Mouse (Mus musculus): ENCODE data around the gene Cntn4. TPM values are rescaled to one million over a fixed set of nuclear protein-coding genes. Genes with fewer than 3 reads are reported as not detected.

The Cntn4 gene
- polyA plus RNA-seq, 1 experiment from 2014 or later: 4.4 TPM

DNA sequence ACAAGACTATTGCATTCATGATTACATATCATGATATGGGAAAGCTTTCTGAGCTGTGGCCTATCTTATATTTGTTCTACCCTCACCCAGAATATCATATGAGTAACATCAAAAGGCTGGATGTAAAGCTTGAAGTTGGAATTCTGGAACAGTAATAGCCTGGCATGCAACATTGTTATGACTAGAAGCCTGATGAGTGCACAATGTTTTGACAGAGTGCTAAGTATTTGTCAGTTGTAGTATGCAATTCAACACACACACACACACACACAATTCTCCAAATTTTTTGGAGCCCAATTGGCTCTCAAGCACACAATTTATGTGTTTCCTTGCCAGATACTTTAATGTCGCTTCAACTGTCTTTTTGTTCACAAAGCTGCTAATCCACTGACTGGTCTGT is 523.5 kb downstream of the Cntn4 start:
- H3K4me1 ChIP-seq (ENCODE audit: insufficient read depth, low read length): no peaks in the 10 kb centered on the region
- no peak for ATAC-seq (ENCODE audit: low FRiP score, low TSS enrichment)

DNA sequence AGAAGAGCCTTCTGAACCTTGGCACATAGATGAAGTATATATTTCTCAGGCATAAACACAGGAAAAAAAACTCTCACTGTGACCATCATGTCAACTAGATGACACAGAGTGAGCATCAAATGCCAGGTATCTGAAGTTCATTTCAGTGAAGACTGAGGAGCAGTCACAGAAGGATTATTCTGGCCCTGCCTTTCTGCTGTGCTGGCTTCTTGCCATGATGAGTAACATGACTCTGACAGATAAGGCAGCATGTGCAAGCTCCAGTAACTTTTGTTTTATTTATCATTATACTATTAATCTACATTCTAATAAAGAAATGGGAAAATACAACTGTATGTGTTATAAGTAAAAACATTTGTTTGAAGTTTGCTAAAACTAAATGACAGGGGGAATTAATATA is 529.9 kb downstream of the Cntn4 start:
- Histone ChIP-seq H3K36me3 (ENCODE audit: insufficient read depth, low read length) (no peaks in the 10 kb centered on the region), H3K9me3 (ENCODE audit: low read length) (no peaks in the 10 kb centered on the region), H3K4me2 (replicated peaks; ENCODE audit: low read depth, low read length) (no peak overlapping the region), H3K4me3 (ENCODE audit: low read length) (no peak overlapping the region), H3K27me3 (ENCODE audit: insufficient read depth, low read length) (no peaks in the 10 kb centered on the region), H3K27ac (ENCODE audit: low read length) (no peak overlapping the region), H3K4me1 (ENCODE audit: insufficient read depth, low read length) (no peaks in the 10 kb centered on the region), H3K9ac (replicated peaks; ENCODE audit: low read length) (no peak overlapping the region)
- ATAC-seq (ENCODE audit: low FRiP score, low TSS enrichment): no peak

More for the DNA sequence above, 523.5 kb downstream of the Cntn4 start:
- Histone ChIP-seq H3K4me3 (ENCODE audit: low read length) (no peak overlapping the region), H3K4me2 (replicated peaks; ENCODE audit: low read depth, low read length) (no peak overlapping the region), H3K9me3 (ENCODE audit: low read length) (no peaks in the 10 kb centered on the region), H3K27ac (ENCODE audit: low read length) (no peak overlapping the region), H3K27me3 (ENCODE audit: insufficient read depth, low read length) (no peaks in the 10 kb centered on the region), H3K9ac (replicated peaks; ENCODE audit: low read length) (no peak overlapping the region), H3K36me3 (ENCODE audit: insufficient read depth, low read length) (no peaks in the 10 kb centered on the region)
- 72% methylated on average over 1 of the region's 1 CpGs for WGBS

DNA sequence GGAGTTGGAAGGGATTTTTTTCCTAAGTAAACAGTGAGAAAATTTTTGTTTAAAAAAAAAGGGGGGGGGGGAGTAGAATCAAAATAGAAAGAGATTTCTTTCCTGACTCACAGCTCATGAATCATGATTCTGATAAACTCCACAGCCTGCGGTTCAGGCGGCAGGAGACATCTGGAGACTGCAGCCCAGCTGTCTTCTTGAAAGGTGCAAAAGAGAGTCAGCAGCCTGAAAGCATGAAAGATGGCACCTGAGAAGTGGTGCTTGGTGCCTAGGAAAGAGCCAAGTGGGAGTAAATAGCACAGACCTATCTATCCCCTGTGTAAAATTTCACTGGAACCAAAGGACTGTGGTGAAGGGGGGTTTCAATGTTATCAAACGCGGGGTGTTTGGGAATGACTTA is 535.6 kb downstream of the Cntn4 start:
- no peaks in the 10 kb centered on the region for H3K36me3 ChIP-seq (ENCODE audit: insufficient read depth, low read length)
- H3K27ac ChIP-seq (ENCODE audit: low read length): no peak overlapping the region
- no peaks in the 10 kb centered on the region for H3K27me3 ChIP-seq (ENCODE audit: insufficient read depth, low read length)
- no peak overlapping the region for H3K4me3 ChIP-seq (ENCODE audit: low read length)
- H3K4me2 ChIP-seq (replicated peaks; ENCODE audit: low read depth, low read length): no peak overlapping the region
- H3K4me1 ChIP-seq (ENCODE audit: insufficient read depth, low read length): no peaks in the 10 kb centered on the region
- 53% methylated on average over 4 of the region's 4 CpGs for WGBS
- no peak for ATAC-seq (ENCODE audit: low FRiP score, low TSS enrichment)
- no peak overlapping the region for H3K9ac ChIP-seq (replicated peaks; ENCODE audit: low read length)
- no peaks in the 10 kb centered on the region for H3K9me3 ChIP-seq (ENCODE audit: low read length)

DNA sequence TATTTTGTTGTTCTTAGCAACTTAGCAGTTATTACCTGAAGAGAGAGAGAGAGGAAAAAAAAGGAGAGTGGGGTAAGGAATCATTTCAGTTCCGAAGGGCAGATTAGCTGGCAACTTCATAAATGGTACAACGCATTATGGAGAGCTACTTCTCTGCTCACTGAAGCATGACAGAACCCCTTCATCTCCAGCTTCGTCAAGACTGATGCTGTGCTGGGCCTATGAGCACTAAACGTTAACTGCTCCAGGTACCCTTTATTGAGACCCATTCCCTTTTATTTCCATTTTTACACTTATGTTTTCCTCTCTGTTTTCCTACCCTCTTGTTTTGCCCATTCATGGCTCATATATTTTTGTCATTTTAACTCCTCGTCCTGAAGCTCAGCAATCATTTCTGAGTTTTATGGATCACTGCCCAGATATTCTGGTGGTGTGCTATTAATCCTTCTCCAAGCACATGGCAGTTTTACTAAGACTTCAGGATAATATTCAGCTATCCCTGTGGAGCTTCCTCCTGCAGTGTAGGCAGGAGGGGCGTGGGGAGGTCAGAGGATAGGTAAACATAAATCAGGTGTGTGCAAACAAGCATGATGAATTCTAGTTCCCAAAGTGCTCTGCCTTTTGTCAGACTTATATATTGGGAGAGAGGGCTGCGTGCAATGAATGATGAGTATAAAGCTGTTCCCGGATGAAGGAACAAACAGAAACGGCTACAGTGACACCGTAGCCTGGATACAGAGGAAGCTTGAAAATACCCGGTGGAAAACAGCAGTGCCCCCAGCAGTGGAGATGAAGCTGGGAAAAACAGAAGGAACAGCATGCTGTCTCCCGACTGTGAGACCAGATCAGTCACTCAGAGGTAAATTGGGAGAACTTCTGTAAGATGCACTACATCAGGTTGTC is 559.8 kb downstream of the Cntn4 start:
- Histone ChIP-seq H3K9ac (replicated peaks; ENCODE audit: low read length) (no peak overlapping the region), H3K36me3 (ENCODE audit: insufficient read depth, low read length) (no peaks in the 10 kb centered on the region), H3K4me1 (ENCODE audit: insufficient read depth, low read length) (peaks cover 9% of the 10 kb centered on the region), H3K27me3 (ENCODE audit: insufficient read depth, low read length) (no peaks in the 10 kb centered on the region), H3K27ac (ENCODE audit: low read length) (no peak overlapping the region), H3K4me2 (replicated peaks; ENCODE audit: low read depth, low read length) (peak overlapping the region; percentile 10; the same call in 1 of the 2 replicates), H3K4me3 (ENCODE audit: low read length) (no peak overlapping the region), H3K9me3 (ENCODE audit: low read length) (no peaks in the 10 kb centered on the region)
- ATAC-seq (ENCODE audit: low FRiP score, low TSS enrichment): peak; percentile 51; the same call in 1 of the 2 replicates
- WGBS: 22% methylated on average over 12 of the region's 12 CpGs

DNA sequence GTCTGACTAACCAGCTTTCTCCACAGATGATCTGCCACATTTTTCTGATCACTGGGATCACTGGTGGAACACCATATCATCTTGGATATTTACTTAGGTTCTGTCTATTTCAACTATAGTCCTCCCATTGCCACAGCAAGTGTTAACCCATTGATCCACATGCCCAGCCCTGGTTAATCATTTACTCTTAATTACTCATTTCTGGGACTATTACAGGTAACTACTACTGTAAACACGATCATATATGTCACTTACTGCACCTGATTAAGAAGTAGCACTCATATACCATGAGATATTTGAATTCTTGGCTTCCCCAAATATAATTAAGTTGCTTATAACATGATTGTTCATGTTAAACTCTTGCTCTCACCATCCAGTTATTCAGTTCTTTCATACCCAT is 564.1 kb downstream of the Cntn4 start:
- 56% methylated on average over 1 of the region's 1 CpGs for WGBS
- peaks cover 9% of the 10 kb centered on the region for H3K4me1 ChIP-seq (ENCODE audit: insufficient read depth, low read length)
- H3K27ac ChIP-seq (ENCODE audit: low read length): no peak overlapping the region
- no peaks in the 10 kb centered on the region for H3K9me3 ChIP-seq (ENCODE audit: low read length)
- H3K4me3 ChIP-seq (ENCODE audit: low read length): no peak overlapping the region
- H3K9ac ChIP-seq (replicated peaks; ENCODE audit: low read length): no peak overlapping the region
- no peak overlapping the region for H3K4me2 ChIP-seq (replicated peaks; ENCODE audit: low read depth, low read length)
- no peaks in the 10 kb centered on the region for H3K27me3 ChIP-seq (ENCODE audit: insufficient read depth, low read length)
- H3K36me3 ChIP-seq (ENCODE audit: insufficient read depth, low read length): no peaks in the 10 kb centered on the region
- ATAC-seq (ENCODE audit: low FRiP score, low TSS enrichment): no peak

DNA sequence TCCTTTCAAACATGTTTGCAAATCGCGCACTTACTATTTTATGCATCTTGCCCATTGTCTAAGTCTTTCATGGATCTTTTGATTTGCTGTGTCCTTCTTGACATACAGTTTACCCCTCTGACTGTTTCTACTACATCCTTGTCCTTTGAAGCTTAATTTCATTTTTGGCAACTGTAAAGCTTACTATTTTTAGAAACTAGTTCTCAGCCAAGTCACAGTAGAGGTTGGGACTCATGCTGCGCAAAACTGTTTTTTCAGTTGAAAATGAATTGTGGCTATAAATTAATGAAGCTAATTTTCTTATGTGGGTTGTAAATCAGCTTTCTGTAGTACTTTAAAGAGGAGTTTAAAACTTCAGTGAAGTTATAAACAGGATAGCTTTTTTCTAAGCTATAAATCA is 585.9 kb downstream of the Cntn4 start:
- Histone ChIP-seq H3K27me3 (ENCODE audit: insufficient read depth, low read length) (no peaks in the 10 kb centered on the region), H3K27ac (ENCODE audit: low read length) (no peak overlapping the region), H3K9me3 (ENCODE audit: low read length) (no peaks in the 10 kb centered on the region), H3K4me2 (replicated peaks; ENCODE audit: low read depth, low read length) (no peak overlapping the region), H3K36me3 (ENCODE audit: insufficient read depth, low read length) (no peaks in the 10 kb centered on the region), H3K9ac (replicated peaks; ENCODE audit: low read length) (no peak overlapping the region), H3K4me1 (ENCODE audit: insufficient read depth, low read length) (no peaks in the 10 kb centered on the region), H3K4me3 (ENCODE audit: low read length) (no peak overlapping the region)
- WGBS: 61% methylated on average over 3 of the region's 3 CpGs
- ATAC-seq (ENCODE audit: low FRiP score, low TSS enrichment): peak; percentile 46; the same call in 1 of the 2 replicates

DNA sequence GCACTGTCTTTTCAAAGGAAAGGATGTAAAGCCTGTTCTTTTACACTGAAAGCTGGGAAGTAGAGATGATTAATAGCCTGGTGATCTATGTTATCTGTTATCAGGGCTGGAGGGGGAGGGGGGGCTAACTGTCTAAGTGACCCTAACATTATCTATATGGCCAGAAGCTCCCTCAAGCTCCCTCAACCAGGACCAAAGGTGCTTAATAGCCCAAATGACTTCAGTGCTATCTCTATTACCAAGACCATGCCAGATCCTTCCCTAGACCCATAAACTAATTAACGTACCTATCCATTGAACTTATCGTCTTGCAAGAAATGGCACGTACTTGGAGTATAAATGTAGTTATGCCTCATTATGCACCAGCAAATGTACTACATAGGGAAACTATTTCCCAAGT is 588.0 kb downstream of the Cntn4 start:
- Histone ChIP-seq H3K9me3 (ENCODE audit: low read length) (no peaks in the 10 kb centered on the region), H3K4me3 (ENCODE audit: low read length) (no peak overlapping the region), H3K27me3 (ENCODE audit: insufficient read depth, low read length) (no peaks in the 10 kb centered on the region), H3K9ac (replicated peaks; ENCODE audit: low read length) (no peak overlapping the region), H3K4me2 (replicated peaks; ENCODE audit: low read depth, low read length) (no peak overlapping the region), H3K36me3 (ENCODE audit: insufficient read depth, low read length) (no peaks in the 10 kb centered on the region), H3K4me1 (ENCODE audit: insufficient read depth, low read length) (no peaks in the 10 kb centered on the region), H3K27ac (ENCODE audit: low read length) (no peak overlapping the region)
- no peak for ATAC-seq (ENCODE audit: low FRiP score, low TSS enrichment)
- 49% methylated on average over 3 of the region's 3 CpGs for WGBS

DNA sequence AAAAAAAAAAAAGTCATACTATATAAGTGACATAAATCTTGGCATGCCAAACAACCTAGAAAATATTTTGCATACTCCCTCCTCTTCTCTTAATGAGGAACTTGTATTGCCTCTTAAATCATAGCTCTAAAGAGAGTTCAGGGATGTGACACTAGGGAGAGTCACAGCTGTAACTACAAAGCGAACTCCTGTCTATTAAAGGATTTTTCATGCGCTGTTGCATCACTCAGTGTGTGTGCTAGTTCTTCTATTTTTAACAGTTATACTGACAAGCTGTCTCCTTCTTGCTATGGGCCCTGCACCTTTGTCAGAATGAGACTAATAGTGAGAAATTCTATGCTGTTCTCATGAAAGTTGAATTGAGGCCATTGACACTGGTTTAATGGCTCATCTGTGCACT is 588.8 kb downstream of the Cntn4 start:
- no peaks in the 10 kb centered on the region for H3K27me3 ChIP-seq (ENCODE audit: insufficient read depth, low read length)
- 49% methylated on average over 2 of the region's 2 CpGs for WGBS
- no peak overlapping the region for H3K27ac ChIP-seq (ENCODE audit: low read length)
- H3K4me3 ChIP-seq (ENCODE audit: low read length): no peak overlapping the region
- no peaks in the 10 kb centered on the region for H3K9me3 ChIP-seq (ENCODE audit: low read length)
- no peaks in the 10 kb centered on the region for H3K36me3 ChIP-seq (ENCODE audit: insufficient read depth, low read length)
- H3K4me2 ChIP-seq (replicated peaks; ENCODE audit: low read depth, low read length): no peak overlapping the region
- ATAC-seq (ENCODE audit: low FRiP score, low TSS enrichment): no peak
- H3K9ac ChIP-seq (replicated peaks; ENCODE audit: low read length): no peak overlapping the region
- H3K4me1 ChIP-seq (ENCODE audit: insufficient read depth, low read length): no peaks in the 10 kb centered on the region

DNA sequence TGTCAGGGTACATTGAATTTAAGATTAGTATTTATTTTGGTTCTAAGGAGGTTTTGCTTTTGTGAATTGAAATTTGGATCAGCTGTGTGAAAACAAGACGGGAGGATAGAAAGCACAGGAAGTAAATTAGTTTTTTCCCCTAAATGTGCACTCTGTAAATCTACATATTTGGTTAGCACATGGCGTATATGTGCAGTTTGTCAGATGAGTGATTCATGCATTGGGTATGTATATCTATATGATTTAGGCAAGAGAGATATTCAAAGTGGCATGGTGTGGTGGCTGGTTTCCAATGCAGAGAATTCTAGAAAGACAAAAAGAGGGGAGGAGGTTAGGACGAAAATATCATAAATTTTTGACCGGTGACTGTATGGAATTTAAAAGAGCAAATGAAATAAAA is 591.3 kb downstream of the Cntn4 start:
- Histone ChIP-seq H3K9me3 (ENCODE audit: low read length) (no peaks in the 10 kb centered on the region), H3K9ac (replicated peaks; ENCODE audit: low read length) (no peak overlapping the region), H3K4me1 (ENCODE audit: insufficient read depth, low read length) (no peaks in the 10 kb centered on the region), H3K4me3 (ENCODE audit: low read length) (no peak overlapping the region), H3K27ac (ENCODE audit: low read length) (no peak overlapping the region), H3K27me3 (ENCODE audit: insufficient read depth, low read length) (no peaks in the 10 kb centered on the region), H3K4me2 (replicated peaks; ENCODE audit: low read depth, low read length) (no peak overlapping the region), H3K36me3 (ENCODE audit: insufficient read depth, low read length) (no peaks in the 10 kb centered on the region)
- ATAC-seq (ENCODE audit: low FRiP score, low TSS enrichment): no peak
- WGBS: 49% methylated on average over 4 of the region's 4 CpGs

DNA sequence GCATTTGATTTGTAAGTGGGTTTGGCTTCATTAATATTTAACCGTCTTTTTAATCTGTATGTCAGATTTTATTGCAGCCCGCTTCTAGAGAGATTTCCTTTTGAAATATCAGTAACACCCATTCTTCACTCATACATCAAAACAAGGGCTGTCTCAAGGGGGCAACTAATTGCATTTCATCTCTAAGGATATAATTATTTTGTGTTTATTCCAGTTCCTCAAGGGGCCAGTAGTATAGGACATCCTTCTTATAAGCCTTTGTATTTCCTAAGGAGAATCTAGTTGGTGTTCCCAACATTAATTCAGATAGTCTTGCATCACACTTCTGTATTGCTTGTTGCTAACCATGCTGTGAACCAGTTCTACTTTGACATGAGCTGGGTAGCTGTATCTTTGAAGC is 599.7 kb downstream of the Cntn4 start:
- H3K27me3 ChIP-seq (ENCODE audit: insufficient read depth, low read length): no peaks in the 10 kb centered on the region
- WGBS: 54% methylated on average over 2 of the region's 2 CpGs
- peak; percentile 31; the same call in 1 of the 2 replicates for ATAC-seq (ENCODE audit: low FRiP score, low TSS enrichment)
- no peaks in the 10 kb centered on the region for H3K9me3 ChIP-seq (ENCODE audit: low read length)
- H3K4me3 ChIP-seq (ENCODE audit: low read length): no peak overlapping the region
- no peak overlapping the region for H3K9ac ChIP-seq (replicated peaks; ENCODE audit: low read length)
- no peaks in the 10 kb centered on the region for H3K4me1 ChIP-seq (ENCODE audit: insufficient read depth, low read length)
- H3K27ac ChIP-seq (ENCODE audit: low read length): no peak overlapping the region
- H3K36me3 ChIP-seq (ENCODE audit: insufficient read depth, low read length): no peaks in the 10 kb centered on the region
- no peak overlapping the region for H3K4me2 ChIP-seq (replicated peaks; ENCODE audit: low read depth, low read length)
